Mouse (Mus musculus) hindlimb bud, embryonic 11.5 days (tissue): ENCODE results near the gene Cdh12.
"Not testable (repeated sequence)": the region's sequence is repeated elsewhere in the genome, so short reads cannot be mapped to it uniquely, and the experiment has no call there.

Experiments used
- DNase-seq: peaks from one replicate; pipeline ENCODE4 v3.0.0-alpha.2; 2012; ENCODE audit warnings: low read depth, low spot score; ENCODE audit errors: extremely low spot score

The Cdh12 gene

DNA sequence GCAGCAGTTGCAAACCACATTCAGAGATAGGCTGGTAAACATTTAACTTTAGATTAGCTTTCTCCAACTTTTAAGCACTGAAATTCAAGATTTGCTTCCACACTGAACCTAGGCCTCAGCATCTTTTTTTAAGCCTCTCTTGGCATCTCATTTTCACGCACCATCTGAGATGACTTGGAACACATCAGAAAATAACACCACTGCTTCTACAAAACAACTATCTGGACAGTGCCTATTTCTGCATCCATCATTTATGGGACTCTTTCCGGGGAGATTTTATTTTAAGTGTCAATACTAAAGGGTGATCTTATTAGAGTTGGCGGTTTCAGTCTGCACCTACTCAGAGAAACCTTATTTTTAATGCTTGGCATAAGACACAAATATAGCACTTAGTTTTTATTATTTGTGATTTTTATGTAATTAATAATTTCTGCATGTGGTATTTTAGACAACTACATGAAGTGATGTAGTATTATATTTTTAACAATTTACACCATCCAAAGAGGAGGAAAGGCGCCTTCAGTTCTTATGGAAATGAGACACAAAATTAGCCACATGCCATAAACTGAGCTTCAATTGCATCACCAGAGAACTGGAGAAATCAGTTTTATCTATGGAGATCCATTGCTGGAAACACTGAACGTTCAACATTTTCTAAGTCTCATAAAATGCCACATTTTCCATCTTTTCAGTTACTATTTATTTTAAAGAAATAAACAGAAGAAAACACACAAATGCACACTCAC lies 906.5 kb downstream of the Cdh12 start:
- DNase-seq: no peak

DNA sequence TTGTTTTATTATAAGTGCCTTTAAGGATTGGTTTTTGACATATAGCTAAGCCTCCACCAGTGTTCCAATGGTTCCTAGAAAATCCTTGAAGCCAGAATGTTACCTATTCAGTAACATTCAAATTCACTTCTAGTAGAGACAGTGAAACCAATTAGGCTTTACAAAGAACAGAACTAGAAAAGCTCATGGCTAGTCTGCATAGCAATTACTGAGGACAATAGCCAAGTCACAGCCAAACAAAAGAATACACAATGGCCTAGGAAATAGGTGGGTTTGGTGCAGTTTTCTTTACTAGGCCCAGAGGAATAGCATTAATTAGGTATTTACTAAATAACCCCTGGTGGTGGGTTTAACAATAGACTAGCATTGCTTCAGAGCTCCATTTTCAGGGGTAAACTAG lies 917.3 kb downstream of the Cdh12 start:
- no peak for DNase-seq

DNA sequence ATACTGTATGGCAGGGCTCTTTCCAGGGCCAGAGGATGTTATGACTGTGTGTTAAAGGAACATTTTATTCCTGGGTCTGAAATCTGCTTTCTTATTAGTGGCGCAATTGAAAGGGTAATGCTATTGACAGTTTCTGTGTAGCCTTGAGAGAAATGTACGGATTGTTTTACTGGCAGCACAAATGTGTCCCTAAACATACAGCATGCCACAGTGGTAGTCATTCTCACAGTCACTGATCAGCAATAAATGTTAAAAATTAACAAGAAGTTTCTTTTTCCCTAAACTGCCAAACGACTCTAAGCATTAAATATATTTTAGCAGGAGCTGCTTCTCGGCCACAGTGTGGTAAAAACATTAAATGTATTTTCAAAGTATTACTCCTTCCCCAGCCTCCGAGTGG lies 926.4 kb downstream of the Cdh12 start:
- no peak for DNase-seq

DNA sequence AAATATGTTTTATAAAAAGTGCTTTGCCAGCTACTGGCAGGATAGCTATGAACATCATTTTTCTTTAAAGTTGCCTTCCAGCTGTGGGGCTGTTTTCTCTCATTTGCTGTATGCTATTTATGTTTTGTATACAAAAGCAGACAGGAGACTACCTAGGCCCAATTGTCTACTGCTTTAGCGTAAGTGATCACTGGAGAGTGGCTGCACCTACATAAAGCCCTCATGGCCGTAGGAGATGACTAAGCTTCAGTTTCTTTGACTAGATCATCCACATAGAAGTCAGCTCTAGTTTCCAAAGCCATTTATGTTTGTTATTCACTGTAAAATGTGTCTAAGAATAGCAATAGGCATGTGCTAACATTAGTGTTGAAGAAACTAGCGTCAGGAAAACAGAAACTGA lies 926.8 kb downstream of the Cdh12 start:
- no peak for DNase-seq

DNA sequence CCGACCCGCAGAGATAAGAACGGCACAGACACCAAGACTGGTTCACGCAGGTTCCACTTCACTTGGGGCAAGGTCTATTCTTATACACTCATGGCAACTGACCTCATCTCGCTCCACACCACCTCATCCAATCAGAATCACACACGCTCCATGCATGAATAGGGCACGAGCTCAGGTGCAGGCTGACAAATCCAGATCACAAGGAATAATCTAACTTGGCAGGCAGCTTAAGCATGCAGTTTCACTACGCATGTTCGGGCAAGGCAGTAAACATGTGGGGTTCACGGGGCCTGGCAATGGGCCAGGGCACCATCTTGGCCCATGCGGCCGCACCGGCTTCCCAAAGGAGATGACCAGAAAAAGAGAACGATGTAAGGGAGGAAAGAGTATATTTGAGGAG lies 942.4 kb downstream of the Cdh12 start:
- not testable (repeated sequence) for DNase-seq

DNA sequence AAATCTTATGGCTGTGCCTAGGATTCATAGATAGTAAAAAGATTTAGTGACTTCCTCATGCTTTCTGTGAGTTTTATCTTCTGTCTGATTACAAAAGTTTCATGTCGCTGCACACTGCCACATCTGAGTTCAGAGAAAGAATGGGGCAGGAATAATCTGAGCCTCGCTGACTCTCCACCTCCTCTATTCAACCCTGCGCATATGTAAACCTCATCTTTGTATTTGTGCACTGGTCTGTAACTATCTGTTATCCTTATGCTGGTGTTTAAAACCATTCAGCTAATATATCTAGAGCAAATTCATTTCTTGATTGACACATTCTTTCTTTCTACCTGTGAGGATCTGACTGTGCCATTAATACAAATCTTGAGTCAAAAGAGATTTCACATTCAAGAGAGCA lies 944.0 kb downstream of the Cdh12 start:
- no peak for DNase-seq

DNA sequence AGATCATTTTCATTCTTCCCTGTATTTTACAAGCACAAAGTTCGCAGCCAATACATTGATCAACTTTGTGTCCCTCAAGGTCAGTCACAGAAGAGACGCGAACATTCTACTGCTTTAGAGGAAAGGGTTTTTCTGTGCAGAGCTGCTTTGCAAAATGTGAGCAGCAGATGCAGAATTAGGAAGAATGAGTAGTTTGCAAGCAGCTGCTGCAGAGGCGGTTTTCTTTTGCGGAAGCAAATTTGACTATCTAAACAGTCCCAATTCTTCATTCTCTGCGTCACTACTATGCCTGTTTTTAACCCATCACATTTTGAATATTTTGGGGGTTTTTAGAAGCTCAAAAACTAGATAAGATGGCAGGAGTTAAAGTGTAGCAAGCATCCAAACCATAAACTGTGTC lies 956.1 kb downstream of the Cdh12 start:
- no peak for DNase-seq

DNA sequence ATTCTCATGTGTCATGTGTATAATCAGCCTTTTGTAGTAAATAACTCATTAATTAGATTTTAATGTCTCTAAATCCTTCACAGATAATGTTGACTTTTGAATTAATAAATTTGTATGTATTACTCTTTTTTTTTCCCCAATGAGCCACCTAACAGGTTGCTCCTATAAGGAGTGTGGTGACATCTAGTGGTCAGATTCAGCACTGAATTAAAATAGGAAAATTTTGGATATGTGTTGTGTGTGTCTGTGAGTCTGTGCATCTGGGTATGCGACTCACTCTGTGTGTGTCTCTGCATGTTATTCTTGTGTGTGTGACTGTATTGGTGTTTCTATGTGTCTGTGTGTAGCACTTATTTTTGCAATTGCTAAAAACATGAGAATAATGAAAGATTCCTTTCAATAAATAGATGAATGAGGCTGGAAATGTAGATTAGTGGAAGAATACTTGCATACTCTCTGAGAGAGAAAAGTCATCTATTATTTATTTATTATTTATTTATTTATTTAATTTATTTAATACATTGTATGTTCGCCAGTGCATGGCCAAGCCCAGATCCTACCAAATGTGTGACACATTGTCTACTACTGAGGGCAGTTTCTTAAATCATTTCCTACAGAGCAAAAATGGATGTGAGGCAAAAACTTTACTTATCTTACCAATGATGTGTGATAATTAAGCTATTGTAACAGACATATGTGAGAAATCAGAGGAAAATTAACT lies 958.4 kb downstream of the Cdh12 start:
- DNase-seq: peak; percentile 58

DNA sequence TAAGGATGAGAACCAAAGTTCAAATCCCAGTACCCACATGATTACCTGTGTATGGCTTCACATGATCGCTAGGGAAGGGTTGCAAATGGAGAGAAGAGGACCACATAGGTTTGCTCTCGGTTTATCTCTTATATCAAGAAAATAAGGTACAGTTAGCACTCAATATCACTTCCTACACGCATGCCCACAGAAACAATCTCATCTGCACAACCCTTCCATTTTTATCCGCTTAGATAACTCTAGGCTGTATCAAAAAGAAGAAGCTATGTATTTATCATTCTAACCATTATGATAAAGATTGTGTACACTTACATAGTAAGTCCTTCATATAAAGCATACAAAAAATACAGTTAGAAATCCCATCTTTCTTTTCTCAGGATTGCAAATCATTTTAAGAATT lies 988.3 kb downstream of the Cdh12 start:
- no peak for DNase-seq

DNA sequence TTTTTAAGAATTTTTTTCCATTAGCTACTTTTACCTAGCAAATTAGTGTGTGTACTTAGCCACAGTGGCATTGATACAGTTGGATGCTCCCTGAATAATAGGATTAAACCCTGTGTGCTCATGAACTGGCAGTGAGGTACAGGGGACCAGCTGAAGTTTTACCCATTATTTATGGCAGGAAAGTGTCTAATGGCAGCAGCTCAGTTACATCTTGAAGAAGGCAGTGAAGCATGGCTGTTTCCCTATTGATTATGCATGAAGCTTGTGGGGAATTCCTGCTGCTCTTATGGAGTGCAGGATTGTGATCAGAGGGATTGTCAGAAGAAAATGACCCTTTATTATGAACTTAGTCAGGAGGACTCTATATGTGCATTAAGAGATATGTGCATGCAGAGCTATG lies 988.9 kb downstream of the Cdh12 start:
- DNase-seq: no peak

DNA sequence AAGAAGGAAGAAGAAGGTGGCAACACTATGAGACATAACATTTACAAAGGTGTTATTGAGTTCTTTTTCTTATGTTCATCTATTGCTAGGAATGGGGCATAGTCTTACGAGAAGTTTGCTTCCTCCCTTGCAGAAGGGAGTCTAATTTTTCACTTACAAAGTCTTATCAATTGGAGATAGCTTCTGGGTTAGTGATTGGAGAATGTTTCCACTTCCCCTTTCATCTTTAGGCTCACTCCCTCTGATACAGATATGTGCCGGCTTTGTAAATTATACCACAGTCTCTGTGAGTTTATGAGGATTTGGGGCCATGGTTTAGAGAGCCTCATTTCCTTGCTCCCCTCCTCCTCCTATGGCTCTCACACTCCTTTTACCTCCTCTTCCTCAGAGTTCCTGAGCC lies 1009.0 kb downstream of the Cdh12 start:
- no peak for DNase-seq

DNA sequence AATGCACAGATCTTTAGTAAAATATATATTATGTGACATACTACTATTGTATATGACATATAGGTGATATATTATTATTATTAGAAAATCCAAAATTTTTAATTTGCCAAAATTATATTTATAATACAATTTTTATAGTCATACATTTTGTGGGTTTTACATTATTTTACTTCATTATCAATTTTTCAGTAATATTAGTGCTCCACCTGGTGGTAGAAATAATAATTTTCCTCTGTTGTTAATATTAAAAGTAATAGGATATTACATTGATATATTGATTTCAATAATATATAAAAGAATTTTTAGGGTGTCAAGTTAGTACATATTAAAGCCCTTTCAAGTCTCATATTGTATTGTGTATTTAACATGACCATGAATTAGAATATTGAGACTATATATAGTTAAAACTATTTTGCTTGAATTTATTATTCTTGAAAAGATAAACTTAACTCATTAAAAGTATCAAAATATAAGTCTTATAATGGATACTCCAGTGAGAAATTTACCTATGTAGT lies 1070.3 kb downstream of the Cdh12 start:
- no peak for DNase-seq

DNA sequence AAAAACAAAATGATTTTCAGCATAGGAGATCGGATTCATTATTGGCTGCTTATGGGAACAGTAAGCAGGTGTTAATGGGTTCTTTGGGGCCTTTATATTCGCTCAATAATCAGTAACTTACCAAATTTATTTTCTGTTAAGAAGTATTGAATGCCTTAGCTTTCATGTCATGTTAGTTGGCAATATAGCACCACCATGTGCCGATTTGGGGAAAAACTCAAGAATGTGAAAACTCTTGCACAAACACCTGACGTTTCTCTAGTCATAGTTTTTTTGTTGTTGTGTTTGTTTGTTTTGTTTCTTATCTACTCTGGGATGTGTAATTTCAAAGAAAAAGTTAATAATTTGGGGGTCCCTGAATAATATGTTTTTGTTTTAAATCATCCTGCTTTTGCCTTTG lies 1081.7 kb downstream of the Cdh12 start:
- no peak for DNase-seq

DNA sequence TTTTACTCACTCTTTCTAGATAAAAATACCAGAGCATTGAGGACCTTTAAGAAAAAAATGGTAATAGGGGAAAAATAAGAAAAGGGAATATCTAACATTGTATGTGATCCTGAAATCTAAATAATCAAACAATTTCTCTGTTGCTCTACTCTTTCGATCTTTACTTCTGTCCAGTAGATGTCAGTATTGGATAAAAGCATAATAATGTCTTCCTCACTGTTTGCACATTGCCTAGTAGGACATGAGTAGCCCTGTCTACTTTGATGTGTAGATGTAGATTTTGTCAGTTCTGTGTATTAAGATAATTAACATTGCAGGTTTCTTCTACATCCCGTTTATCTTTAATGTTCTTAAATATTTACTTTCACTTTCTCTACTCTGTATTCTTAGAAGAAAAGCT lies 1087.8 kb downstream of the Cdh12 start:
- DNase-seq: peak; percentile 3

DNA sequence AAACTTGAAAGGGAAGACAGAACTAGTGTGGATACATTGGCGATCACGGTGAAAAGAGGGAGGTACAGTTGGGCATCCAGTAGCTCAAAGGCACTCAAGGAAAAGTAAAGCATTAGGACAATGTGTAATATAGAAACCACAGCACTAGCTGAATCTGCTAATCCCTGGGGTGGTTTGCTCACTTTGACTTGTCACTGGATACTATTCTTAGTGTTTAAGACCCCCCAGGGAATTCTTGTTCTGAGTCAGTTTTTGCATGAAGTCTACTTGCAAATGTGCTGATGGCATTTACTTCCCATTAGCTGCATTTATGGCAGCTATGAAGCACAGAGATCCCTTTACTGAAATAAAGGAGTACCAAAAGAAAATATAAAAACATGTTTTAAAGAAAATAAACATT lies 1095.7 kb downstream of the Cdh12 start:
- DNase-seq: no peak

DNA sequence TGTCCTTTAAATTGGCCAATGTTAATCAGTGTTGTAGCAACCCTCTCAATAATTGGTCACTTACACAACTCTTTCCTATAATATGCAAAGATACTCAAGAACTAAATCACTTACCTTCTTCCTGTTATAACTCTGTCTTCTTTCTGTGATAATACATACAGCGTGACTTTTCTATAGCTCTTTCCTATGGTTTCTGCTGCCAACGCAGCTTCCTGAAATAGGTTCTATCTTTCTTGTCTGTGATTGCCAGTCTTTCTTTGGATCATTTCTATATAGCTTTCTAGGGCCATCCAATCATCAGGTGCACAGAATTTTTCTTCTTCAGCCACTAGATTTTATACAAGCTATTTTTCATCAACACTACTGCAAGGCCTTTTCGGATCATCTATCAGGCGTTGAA lies 1106.9 kb downstream of the Cdh12 start:
- no peak for DNase-seq

DNA sequence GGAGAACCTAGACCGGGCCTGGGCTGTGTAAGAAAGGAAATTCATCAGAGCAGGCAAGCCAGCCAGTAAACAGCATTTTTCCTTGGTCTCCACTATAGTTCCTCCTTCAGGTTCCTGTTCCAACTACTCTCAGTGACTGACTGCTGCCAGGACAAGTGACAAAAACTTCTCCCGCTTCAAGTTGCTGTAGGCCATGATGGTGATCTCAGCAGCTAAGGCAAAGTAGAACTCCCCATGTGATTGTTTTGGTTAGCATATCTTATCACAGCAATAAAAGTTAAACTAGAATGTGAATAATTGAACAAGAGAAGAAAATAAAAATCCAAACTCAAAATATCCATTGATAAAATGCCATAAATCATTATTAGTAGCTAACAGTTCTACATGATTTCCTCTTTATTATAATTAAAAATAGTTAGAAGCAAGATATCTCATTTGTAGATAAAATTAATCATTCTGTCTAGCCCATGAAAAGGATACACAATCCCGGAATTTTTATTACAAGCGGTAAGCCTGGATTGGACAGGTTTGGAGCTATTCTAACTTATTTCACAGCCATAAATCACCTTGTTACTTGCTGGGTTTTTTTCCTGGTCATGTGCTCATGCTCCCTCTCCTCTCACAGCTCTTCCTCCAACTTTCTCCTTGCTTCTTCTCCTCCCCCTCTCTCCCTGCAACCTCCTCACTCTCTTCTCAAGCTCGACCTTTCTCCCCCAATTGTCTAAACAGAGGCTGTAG lies 1117.4 kb downstream of the Cdh12 start:
- no peak for DNase-seq

DNA sequence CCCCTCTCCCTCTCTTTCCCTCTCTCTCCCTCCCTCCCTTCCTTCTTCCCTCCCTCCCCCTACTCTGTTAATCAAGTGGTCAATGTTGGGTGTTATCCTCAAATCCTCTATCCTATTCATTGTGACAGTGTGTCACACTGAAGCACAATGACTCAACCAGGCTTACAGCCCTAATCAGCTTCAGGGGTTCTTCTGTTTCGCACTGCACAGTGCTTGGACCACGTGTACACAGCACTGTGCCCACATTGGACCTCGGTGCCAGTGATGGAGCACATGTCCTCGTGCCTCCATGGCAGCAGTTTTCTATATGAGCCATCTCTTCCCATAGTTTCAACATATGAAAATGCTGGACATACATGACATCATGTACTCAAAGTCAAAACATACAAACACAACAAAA lies 1155.4 kb downstream of the Cdh12 start:
- no peak for DNase-seq
